Mouse (Mus musculus): ENCODE measurements at regions not wholly inside any gene's neighbourhood (a gene's known extent, or its start where the extent isn't known, plus 50 kb on each side); places are given as distances from the start of the nearest gene placed in this dataset.

DNA sequence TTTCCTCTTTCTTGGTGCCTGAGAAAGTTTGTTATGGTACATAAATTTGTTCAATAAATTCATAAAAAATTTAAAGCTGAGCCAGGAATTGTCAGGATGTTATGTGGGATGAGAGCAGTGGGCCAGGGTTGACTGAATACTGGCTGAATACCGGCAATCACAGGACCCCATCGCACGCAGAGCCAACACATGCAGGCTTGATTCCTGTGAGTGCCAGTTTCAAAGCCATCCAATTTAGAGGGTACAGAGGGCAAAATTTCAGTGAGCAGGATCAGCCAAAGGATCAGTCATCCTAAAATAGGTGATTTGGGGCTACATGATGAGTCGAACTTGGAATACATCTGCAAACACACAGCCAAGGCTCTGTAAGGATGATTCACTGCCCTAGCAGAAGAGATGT, 583.6 kb upstream of the Nectin3 start:
- Histone ChIP-seq H3K9me3 (ENCODE audit: low read length) (no peaks in the 10 kb centered on the region), H3K36me3 (ENCODE audit: insufficient read depth) (no peaks in the 10 kb centered on the region), H3K4me3 (ENCODE audit: low read depth, low read length) (no peak overlapping the region), H3K9ac (no peak overlapping the region), H3K4me2 (ENCODE audit: low read depth) (no peak overlapping the region), H3K27me3 (ENCODE audit: insufficient read depth, low read length) (no peaks in the 10 kb centered on the region), H3K4me1 (ENCODE audit: insufficient read depth) (no peaks in the 10 kb centered on the region), H3K27ac (ENCODE audit: low read depth, low read length) (no peak overlapping the region)
- no peak for TF ChIP-seq CTCF (IDR thresholded peaks at IDR 0.05; ENCODE audit: low read depth)
- WGBS = 90% methylated on average over 4 of the region's 4 CpGs
- ATAC-seq (no peak), DNase-seq (no peak)

DNA sequence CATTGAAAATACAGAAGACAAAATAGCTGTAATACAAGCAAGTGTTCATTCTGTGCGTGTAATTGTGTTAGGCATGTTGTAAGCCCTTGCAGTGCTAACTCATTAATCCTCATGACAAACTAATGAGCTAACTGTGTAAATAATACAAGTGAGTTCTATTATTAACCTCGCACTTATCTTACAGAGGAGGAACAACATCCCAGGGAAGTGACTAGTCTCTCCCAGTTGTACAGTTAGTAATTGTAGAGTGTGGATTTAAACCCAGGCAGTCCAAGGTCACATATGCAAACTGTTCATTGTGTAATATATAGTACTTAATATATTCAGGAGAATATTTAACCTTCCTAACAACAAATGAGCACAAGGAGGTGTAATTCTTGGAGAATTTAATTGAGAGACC, 582.0 kb upstream of the Nectin3 start:
- no peak overlapping the region for H3K4me3 ChIP-seq (ENCODE audit: low read depth, low read length)
- H3K9me3 ChIP-seq (ENCODE audit: low read length) = no peaks in the 10 kb centered on the region
- no peaks in the 10 kb centered on the region for H3K27me3 ChIP-seq (ENCODE audit: insufficient read depth, low read length)
- no peak overlapping the region for H3K4me2 ChIP-seq (ENCODE audit: low read depth)
- ATAC-seq (no peak), DNase-seq (no peak)
- TF ChIP-seq CTCF (IDR thresholded peaks at IDR 0.05; ENCODE audit: low read depth) = no peak
- H3K9ac ChIP-seq = no peak overlapping the region
- WGBS = 37% methylated on average over 2 of the region's 2 CpGs
- H3K27ac ChIP-seq (ENCODE audit: low read depth, low read length) = no peak overlapping the region
- no peaks in the 10 kb centered on the region for H3K4me1 ChIP-seq (ENCODE audit: insufficient read depth)
- H3K36me3 ChIP-seq (ENCODE audit: insufficient read depth) = no peaks in the 10 kb centered on the region

DNA sequence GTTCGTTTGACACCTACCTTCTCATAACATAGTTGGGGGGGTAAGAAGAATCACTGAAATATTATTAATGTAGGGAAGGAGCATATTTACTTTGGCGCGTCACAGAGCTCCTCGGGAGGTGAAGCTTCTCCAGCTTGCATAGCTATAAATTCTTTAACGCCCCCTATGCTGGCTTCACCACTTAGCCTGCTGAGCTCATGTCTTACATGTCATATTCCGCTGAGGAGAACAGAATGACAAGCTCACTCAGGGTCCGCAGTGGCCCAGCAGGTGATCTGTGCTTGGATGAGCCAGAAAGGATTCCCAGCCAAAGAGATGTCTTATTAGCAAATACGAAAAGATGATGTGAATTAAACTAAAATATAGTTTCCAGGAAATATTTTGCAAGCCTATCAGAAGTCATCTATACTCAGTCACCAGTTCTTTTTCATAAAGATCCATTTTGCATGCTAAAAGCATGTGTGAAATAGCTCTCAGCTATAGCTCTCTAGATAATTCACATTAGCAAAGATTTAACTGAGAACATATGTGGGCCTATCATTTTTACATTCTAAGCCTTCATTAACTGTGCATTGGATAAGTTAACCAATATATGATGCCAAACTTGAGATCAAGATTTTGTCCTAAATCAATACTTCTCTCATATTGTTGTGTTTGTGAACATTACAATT, 561.1 kb upstream of the Nectin3 start:
- Histone ChIP-seq H3K27ac (ENCODE audit: low read depth, low read length) (no peak overlapping the region), H3K4me1 (ENCODE audit: insufficient read depth) (no peaks in the 10 kb centered on the region), H3K9ac (no peak overlapping the region), H3K4me2 (ENCODE audit: low read depth) (no peak overlapping the region), H3K9me3 (ENCODE audit: low read length) (no peaks in the 10 kb centered on the region), H3K4me3 (ENCODE audit: low read depth, low read length) (no peak overlapping the region), H3K36me3 (ENCODE audit: insufficient read depth) (no peaks in the 10 kb centered on the region), H3K27me3 (ENCODE audit: insufficient read depth, low read length) (no peaks in the 10 kb centered on the region)
- 66% methylated on average over 8 of the region's 8 CpGs for WGBS
- DNase-seq = peak; percentile 21
- no peak for TF ChIP-seq CTCF (IDR thresholded peaks at IDR 0.05; ENCODE audit: low read depth)
- peak; percentile 76 for ATAC-seq

DNA sequence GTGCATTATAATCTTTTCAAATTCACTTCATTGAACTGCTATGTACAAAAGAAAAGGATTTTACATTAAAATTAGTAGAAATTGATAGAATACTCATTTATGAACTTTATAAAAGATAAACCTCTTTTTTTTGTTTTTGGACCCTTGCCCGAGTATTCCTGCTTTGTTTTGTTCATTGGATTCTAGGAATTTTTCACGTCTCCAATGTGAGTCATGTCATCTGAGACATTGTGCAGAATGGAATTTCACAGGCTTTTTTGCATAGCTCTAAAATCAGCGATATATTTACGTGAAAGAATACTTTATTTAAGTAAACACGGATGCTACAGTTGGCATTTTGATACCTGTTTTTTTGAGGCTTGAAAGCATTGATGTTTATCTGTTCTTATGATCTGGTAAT, 560.5 kb upstream of the Nectin3 start:
- H3K4me2 ChIP-seq (ENCODE audit: low read depth) = no peak overlapping the region
- no peaks in the 10 kb centered on the region for H3K27me3 ChIP-seq (ENCODE audit: insufficient read depth, low read length)
- WGBS = 67% methylated on average over 5 of the region's 5 CpGs
- TF ChIP-seq CTCF (IDR thresholded peaks at IDR 0.05; ENCODE audit: low read depth) = no peak
- DNase-seq (no peak), ATAC-seq (no peak)
- no peaks in the 10 kb centered on the region for H3K4me1 ChIP-seq (ENCODE audit: insufficient read depth)
- no peak overlapping the region for H3K27ac ChIP-seq (ENCODE audit: low read depth, low read length)
- no peaks in the 10 kb centered on the region for H3K36me3 ChIP-seq (ENCODE audit: insufficient read depth)
- no peaks in the 10 kb centered on the region for H3K9me3 ChIP-seq (ENCODE audit: low read length)
- H3K4me3 ChIP-seq (ENCODE audit: low read depth, low read length) = no peak overlapping the region
- H3K9ac ChIP-seq = no peak overlapping the region

DNA sequence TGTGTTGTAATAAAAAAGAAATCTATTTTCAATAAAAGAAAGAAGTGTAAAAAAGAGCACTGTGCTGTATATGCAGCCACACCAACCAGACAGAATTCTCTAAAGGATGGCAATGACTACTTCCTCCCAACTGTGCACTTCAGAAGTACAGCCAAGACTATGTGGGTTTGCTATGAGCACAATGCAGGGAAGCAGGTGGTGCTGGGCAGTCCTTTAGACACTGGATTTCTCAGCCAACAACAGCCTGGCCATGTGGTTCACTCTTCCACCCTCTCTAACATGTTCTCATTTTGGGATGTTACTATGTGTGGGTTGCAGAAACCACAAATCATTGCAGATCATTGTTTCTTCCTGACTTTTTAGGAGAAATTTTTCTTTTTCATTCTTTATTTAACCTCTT, 527.6 kb upstream of the Nectin3 start:
- Histone ChIP-seq H3K27ac (ENCODE audit: low read depth, low read length) (no peak overlapping the region), H3K9me3 (ENCODE audit: low read length) (no peaks in the 10 kb centered on the region), H3K4me3 (ENCODE audit: low read depth, low read length) (no peak overlapping the region), H3K27me3 (ENCODE audit: insufficient read depth, low read length) (no peaks in the 10 kb centered on the region), H3K9ac (no peak overlapping the region), H3K4me1 (ENCODE audit: insufficient read depth) (no peaks in the 10 kb centered on the region), H3K36me3 (ENCODE audit: insufficient read depth) (no peaks in the 10 kb centered on the region), H3K4me2 (ENCODE audit: low read depth) (no peak overlapping the region)
- ATAC-seq (no peak), DNase-seq (no peak)
- TF ChIP-seq CTCF (IDR thresholded peaks at IDR 0.05; ENCODE audit: low read depth) = no peak

DNA sequence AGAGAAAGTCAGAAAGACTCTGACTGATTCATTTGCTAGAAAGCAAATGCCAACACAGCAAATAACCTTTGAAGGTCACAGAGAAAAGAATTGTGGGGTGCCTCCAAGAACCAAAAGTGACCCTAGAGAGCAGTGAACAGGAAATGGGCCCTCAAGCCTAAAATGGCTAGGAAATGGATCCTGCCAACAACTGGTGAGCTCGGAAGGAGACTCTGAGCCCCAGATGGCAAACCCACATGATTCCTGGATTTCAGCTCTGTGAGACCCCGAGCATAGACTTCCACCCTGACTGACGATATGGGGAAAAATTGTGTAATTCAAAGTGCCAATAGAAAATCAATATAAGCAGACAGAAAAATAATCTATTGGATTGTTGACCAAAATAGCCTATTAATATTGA, 519.2 kb upstream of the Nectin3 start:
- DNase-seq (no peak), ATAC-seq (no peak)

DNA sequence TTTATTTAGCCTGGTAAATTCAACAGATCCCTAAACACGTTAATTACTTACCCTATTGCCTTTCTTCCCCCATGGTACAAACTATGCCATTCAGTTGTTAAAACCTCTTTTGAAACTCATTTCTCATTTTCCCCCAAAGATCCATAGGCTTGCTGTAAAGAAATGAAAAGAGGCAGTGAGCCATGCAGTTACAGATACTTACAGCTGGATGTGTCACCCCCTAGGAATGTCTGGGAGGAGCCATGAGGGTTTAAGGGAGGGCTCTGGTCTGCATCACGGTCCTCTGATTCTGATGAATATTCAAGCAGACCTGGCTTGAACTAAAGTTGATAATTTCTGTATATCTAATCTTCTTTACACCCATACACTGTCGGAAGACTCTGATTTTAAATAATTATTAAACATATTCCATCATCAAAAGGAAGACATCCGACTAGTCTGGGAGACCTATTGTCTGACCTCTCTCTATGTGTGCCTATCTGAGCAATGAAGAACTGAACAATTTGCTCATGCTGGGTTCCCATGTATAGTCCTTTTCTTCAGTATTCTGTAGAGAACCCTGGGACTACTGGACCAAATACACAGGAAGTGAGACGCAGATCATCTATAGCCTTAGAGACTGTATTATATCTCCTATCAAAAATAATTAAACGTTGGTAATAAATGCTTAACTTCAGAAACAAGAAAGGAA, 484.7 kb upstream of the Nectin3 start:
- no peak overlapping the region for H3K27ac ChIP-seq (ENCODE audit: low read depth, low read length)

More for the DNA sequence above, 519.2 kb upstream of the Nectin3 start:
- no peaks in the 10 kb centered on the region for H3K36me3 ChIP-seq (ENCODE audit: insufficient read depth)
- no peaks in the 10 kb centered on the region for H3K9me3 ChIP-seq (ENCODE audit: low read length)
- no peak overlapping the region for H3K4me3 ChIP-seq (ENCODE audit: low read depth, low read length)
- 76% methylated on average over 3 of the region's 3 CpGs for WGBS
- no peak for TF ChIP-seq CTCF (IDR thresholded peaks at IDR 0.05; ENCODE audit: low read depth)
- H3K27me3 ChIP-seq (ENCODE audit: insufficient read depth, low read length) = no peaks in the 10 kb centered on the region
- no peak overlapping the region for H3K27ac ChIP-seq (ENCODE audit: low read depth, low read length)
- H3K4me2 ChIP-seq (ENCODE audit: low read depth) = no peak overlapping the region
- H3K9ac ChIP-seq = no peak overlapping the region
- H3K4me1 ChIP-seq (ENCODE audit: insufficient read depth) = no peaks in the 10 kb centered on the region

More for the DNA sequence above, 484.7 kb upstream of the Nectin3 start:
- Histone ChIP-seq H3K9ac (no peak overlapping the region), H3K36me3 (ENCODE audit: insufficient read depth) (no peaks in the 10 kb centered on the region), H3K4me2 (ENCODE audit: low read depth) (no peak overlapping the region), H3K27me3 (ENCODE audit: insufficient read depth, low read length) (no peaks in the 10 kb centered on the region), H3K4me1 (ENCODE audit: insufficient read depth) (no peaks in the 10 kb centered on the region), H3K4me3 (ENCODE audit: low read depth, low read length) (no peak overlapping the region), H3K9me3 (ENCODE audit: low read length) (no peaks in the 10 kb centered on the region)
- DNase-seq (no peak), ATAC-seq (no peak)
- no peak for TF ChIP-seq CTCF (IDR thresholded peaks at IDR 0.05; ENCODE audit: low read depth)
- 23% methylated on average over 6 of the region's 6 CpGs for WGBS

Data from forebrain, postnatal 0 days (tissue).